Mouse (Mus musculus): ENCODE measurements around the gene Sema4c. TPM values are rescaled to one million over a fixed set of nuclear protein-coding genes. Genes with fewer than 3 reads are reported as not detected.
A peak's percentile ranks its signal among the peaks of the same experiment; 100 is the strongest.

The Sema4c gene
- total and polyA plus RNA-seq, 3 experiments = 0.70 to 3.4 (median 1.5) TPM

- H3K9me3 ChIP-seq (replicated peaks; ENCODE audit: low read length) = no peaks in the 10 kb centered on the region
- dilution Hi-C loops (cut with MboI; ENCODE audit: extremely low pct_ligation_motif_present, extremely low pct_unique_long_range_greater_than_20kb, low sequenced_read_pairs) (no loop called here), in situ Hi-C loops (cut with MboI; ENCODE audit: low pct_ligation_motif_present, low pct_unique_long_range_greater_than_20kb, low sequenced_read_pairs) (no loop called here)
- H3K4me2 ChIP-seq (ENCODE audit: insufficient read depth, low read depth, poor library complexity, severe bottlenecking) = no peak overlapping the region
- H3K9ac ChIP-seq (ENCODE audit: insufficient read depth, low read depth) = no peak overlapping the region
- TF ChIP-seq MYC (IDR thresholded peaks at IDR 0.05; ENCODE audit: low read depth, low read length) (no peak), HCFC1 (IDR thresholded peaks at IDR 0.05; ENCODE audit: low read depth, low read length) (no peak), POLR2AphosphoS2 (IDR thresholded peaks at IDR 0.05; ENCODE audit: low read depth, low read length) (no peak), TBP (conservative IDR thresholded peaks at IDR 0.05; ENCODE audit: low read depth, low read length) (no peak), POLR2A (IDR thresholded peaks at IDR 0.05; ENCODE audit: low read depth, low read length) (no peak), MAX (IDR thresholded peaks at IDR 0.05; ENCODE audit: low read length) (no peak), BHLHE40 (IDR thresholded peaks at IDR 0.05; ENCODE audit: low read depth, low read length) (no peak), E2F4 (IDR thresholded peaks at IDR 0.05; ENCODE audit: insufficient replicate concordance, low read depth, low read length) (no peak), JUN (IDR thresholded peaks at IDR 0.05; ENCODE audit: insufficient read depth, low read depth, low read length) (no peak), ZKSCAN1 (IDR thresholded peaks at IDR 0.05; ENCODE audit: borderline replicate concordance, low read depth, low read length) (no peak), MAZ (IDR thresholded peaks at IDR 0.05; ENCODE audit: low read depth, low read length) (no peak), ELF1 (IDR thresholded peaks at IDR 0.05; ENCODE audit: low read depth, low read length) (no peak), KAT2A (IDR thresholded peaks at IDR 0.05; ENCODE audit: insufficient replicate concordance, low read length) (no peak), RAD21 (IDR thresholded peaks at IDR 0.05; ENCODE audit: low read depth, low read length) (no peak), UBTF (IDR thresholded peaks at IDR 0.05; ENCODE audit: low read depth, low read length) (no peak), MAFK (IDR thresholded peaks at IDR 0.05; ENCODE audit: insufficient replicate concordance, low read length) (no peak), NELFE (IDR thresholded peaks at IDR 0.05; ENCODE audit: low read depth, low read length) (no peak), IRF4 (IDR thresholded peaks at IDR 0.05; ENCODE audit: low read depth, low read length) (no peak), RCOR1 (conservative IDR thresholded peaks at IDR 0.05; ENCODE audit: low read depth, low read length) (no peak), JUND (conservative IDR thresholded peaks at IDR 0.05; ENCODE audit: low read depth, low read length) (no peak)
- H3K27me3 ChIP-seq (replicated peaks) = peaks cover 8% of the 10 kb centered on the region
- no peaks in the 10 kb centered on the region for H3K79me2 ChIP-seq (replicated peaks; ENCODE audit: control insufficient read depth, extremely low read depth, insufficient read depth, poor library complexity, severe bottlenecking)
- no peak for DNase-seq (ENCODE audit: extremely low read depth)
- H3K27ac ChIP-seq (ENCODE audit: insufficient read depth, low read depth) = no peak overlapping the region
- peaks cover 8 to 23% of the 10 kb centered on the region in 2 experiments for H3K4me1 ChIP-seq (ENCODE audit: control insufficient read depth in 1 of 2, insufficient read depth in 2 of 2)
- no peak overlapping the region for H3K4me3 ChIP-seq (replicated peaks in 1 of 3; ENCODE audit: low read depth in 2 of 3, low read length in 2 of 3, poor library complexity in 1 of 3)
- H3K36me3 ChIP-seq (replicated peaks in 1 of 2; ENCODE audit: control insufficient read depth in 1 of 2, insufficient read depth in 1 of 2, low read length in 1 of 2) = peaks cover 26 to 43% of the 10 kb centered on the region in 2 experiments
Measured at GRCm38 (mm10) chr1:36552506-36552905, 5.6 kb downstream of the Sema4c start.

GRCm38 (mm10) chr1:36551904-36552303, 6.2 kb downstream of the Sema4c start:
- H3K36me3 ChIP-seq (replicated peaks in 1 of 2; ENCODE audit: control insufficient read depth in 1 of 2, insufficient read depth in 1 of 2, low read length in 1 of 2) = peaks cover 26 to 43% of the 10 kb centered on the region in 2 experiments
- peaks cover 2% of the 10 kb centered on the region for H3K27me3 ChIP-seq (replicated peaks)
- H3K4me3 ChIP-seq (replicated peaks in 1 of 3; ENCODE audit: low read depth in 2 of 3, low read length in 2 of 3, poor library complexity in 1 of 3) = no peak overlapping the region
- peak; percentile 1 for TF ChIP-seq RAD21 (IDR thresholded peaks at IDR 0.05; ENCODE audit: low read depth, low read length)
- TF ChIP-seq TBP (conservative IDR thresholded peaks at IDR 0.05; ENCODE audit: low read depth, low read length) = no peak
- peak in 1 of 2 experiments; percentile 26; a peak in 2 of 4 replicates for TF ChIP-seq CTCF (conservative IDR thresholded peaks at IDR 0.05 in 1 of 2, IDR thresholded peaks at IDR 0.05 in 1 of 2; ENCODE audit: low read depth in 2 of 2, low read length in 2 of 2)
- no peak for TF ChIP-seq MYC (IDR thresholded peaks at IDR 0.05; ENCODE audit: low read depth, low read length)
- TF ChIP-seq SMC3 (IDR thresholded peaks at IDR 0.05; ENCODE audit: low read depth, low read length) = 0 out of 2 replicates have a peak, but pooled peaks have one; percentile 16
- peaks cover 10 to 21% of the 10 kb centered on the region in 2 experiments for H3K4me1 ChIP-seq (ENCODE audit: control insufficient read depth in 1 of 2, insufficient read depth in 2 of 2)
- no peak overlapping the region for H3K4me2 ChIP-seq (ENCODE audit: insufficient read depth, low read depth, poor library complexity, severe bottlenecking)
- no peak overlapping the region for H3K27ac ChIP-seq (ENCODE audit: insufficient read depth, low read depth)
- H3K9me3 ChIP-seq (replicated peaks; ENCODE audit: low read length) = no peaks in the 10 kb centered on the region
- in situ Hi-C loops (cut with MboI; ENCODE audit: low pct_ligation_motif_present, low pct_unique_long_range_greater_than_20kb, low sequenced_read_pairs) = no loop called here
- DNase-seq (ENCODE audit: extremely low read depth) = no peak
- H3K9ac ChIP-seq (ENCODE audit: insufficient read depth, low read depth) = no peak overlapping the region
- dilution Hi-C loops (cut with MboI; ENCODE audit: extremely low pct_ligation_motif_present, extremely low pct_unique_long_range_greater_than_20kb, low sequenced_read_pairs) = no loop called here
- H3K79me2 ChIP-seq (replicated peaks; ENCODE audit: control insufficient read depth, extremely low read depth, insufficient read depth, poor library complexity, severe bottlenecking) = no peaks in the 10 kb centered on the region

All from CH12.LX (cell line).